Mouse (Mus musculus): ENCODE measurements around the gene Pclo. TPM values are rescaled to one million over a fixed set of nuclear protein-coding genes. Genes with fewer than 3 reads are reported as not detected.

Gene Pclo
- polyA plus RNA-seq, 1 experiment from 2014 or later = 0.26 TPM

GRCm38 (mm10) chr5:14705423-14705822 lies 190.7 kb downstream of the Pclo start:
- Histone ChIP-seq H3K9ac (ENCODE audit: low read depth, low read length) (no peak overlapping the region), H3K36me3 (ENCODE audit: control insufficient read depth, insufficient read depth, low read length) (no peaks in the 10 kb centered on the region), H3K9me3 (replicated peaks; ENCODE audit: control insufficient read depth, low read length) (no peaks in the 10 kb centered on the region), H3K27me3 (ENCODE audit: control insufficient read depth, insufficient read depth, low read length) (no peaks in the 10 kb centered on the region), H3K27ac (ENCODE audit: low read depth, low read length) (no peak overlapping the region), H3K4me2 (no peak overlapping the region), H3K4me3 (ENCODE audit: low read depth, low read length) (no peak overlapping the region), H3K4me1 (ENCODE audit: control insufficient read depth, insufficient read depth, low read length) (no peaks in the 10 kb centered on the region)
- 55% methylated on average over 2 of the region's 2 CpGs for WGBS (ENCODE audit: insufficient replicate concordance)
- no peak for ATAC-seq (replicated peaks; ENCODE audit: insufficient number of reproducible peaks, low FRiP score, low TSS enrichment)

GRCm38 (mm10) chr5:14707311-14707710 lies 192.6 kb downstream of the Pclo start:
- no peaks in the 10 kb centered on the region for H3K27me3 ChIP-seq (ENCODE audit: control insufficient read depth, insufficient read depth, low read length)
- H3K9me3 ChIP-seq (replicated peaks; ENCODE audit: control insufficient read depth, low read length) = no peaks in the 10 kb centered on the region
- no peaks in the 10 kb centered on the region for H3K4me1 ChIP-seq (ENCODE audit: control insufficient read depth, insufficient read depth, low read length)
- H3K36me3 ChIP-seq (ENCODE audit: control insufficient read depth, insufficient read depth, low read length) = no peaks in the 10 kb centered on the region
- no peak overlapping the region for H3K9ac ChIP-seq (ENCODE audit: low read depth, low read length)
- no peak overlapping the region for H3K4me3 ChIP-seq (ENCODE audit: low read depth, low read length)
- H3K4me2 ChIP-seq = no peak overlapping the region
- ATAC-seq (replicated peaks; ENCODE audit: insufficient number of reproducible peaks, low FRiP score, low TSS enrichment) = no peak
- H3K27ac ChIP-seq (ENCODE audit: low read depth, low read length) = no peak overlapping the region
- 78% methylated on average over 4 of the region's 4 CpGs for WGBS (ENCODE audit: insufficient replicate concordance)

GRCm38 (mm10) chr5:14723576-14723975 lies 208.9 kb downstream of the Pclo start:
- H3K36me3 ChIP-seq (ENCODE audit: control insufficient read depth, insufficient read depth, low read length) = no peaks in the 10 kb centered on the region
- no peaks in the 10 kb centered on the region for H3K27me3 ChIP-seq (ENCODE audit: control insufficient read depth, insufficient read depth, low read length)
- WGBS (ENCODE audit: insufficient replicate concordance) = 65% methylated on average over 3 of the region's 3 CpGs
- no peak overlapping the region for H3K4me3 ChIP-seq (ENCODE audit: low read depth, low read length)
- no peak for ATAC-seq (replicated peaks; ENCODE audit: insufficient number of reproducible peaks, low FRiP score, low TSS enrichment)
- 0 out of 2 replicates have a peak, but pooled peaks cover 2% of the 10 kb centered on the region for H3K9me3 ChIP-seq (replicated peaks; ENCODE audit: control insufficient read depth, low read length)
- H3K27ac ChIP-seq (ENCODE audit: low read depth, low read length) = no peak overlapping the region
- H3K4me2 ChIP-seq = no peak overlapping the region
- no peak overlapping the region for H3K9ac ChIP-seq (ENCODE audit: low read depth, low read length)
- no peaks in the 10 kb centered on the region for H3K4me1 ChIP-seq (ENCODE audit: control insufficient read depth, insufficient read depth, low read length)

- H3K27ac ChIP-seq (ENCODE audit: low read depth, low read length) = no peak overlapping the region
- 0 out of 2 replicates have a peak, but pooled peaks cover 2% of the 10 kb centered on the region for H3K9me3 ChIP-seq (replicated peaks; ENCODE audit: control insufficient read depth, low read length)
- no peak overlapping the region for H3K4me3 ChIP-seq (ENCODE audit: low read depth, low read length)
- no peaks in the 10 kb centered on the region for H3K36me3 ChIP-seq (ENCODE audit: control insufficient read depth, insufficient read depth, low read length)
- H3K4me1 ChIP-seq (ENCODE audit: control insufficient read depth, insufficient read depth, low read length) = no peaks in the 10 kb centered on the region
- no peak overlapping the region for H3K9ac ChIP-seq (ENCODE audit: low read depth, low read length)
- H3K4me2 ChIP-seq = no peak overlapping the region
- no peak for ATAC-seq (replicated peaks; ENCODE audit: insufficient number of reproducible peaks, low FRiP score, low TSS enrichment)
- no peaks in the 10 kb centered on the region for H3K27me3 ChIP-seq (ENCODE audit: control insufficient read depth, insufficient read depth, low read length)
- WGBS (ENCODE audit: insufficient replicate concordance) = 32% methylated on average over 3 of the region's 3 CpGs
Measured at GRCm38 (mm10) chr5:14728676-14729253, 214.0 kb downstream of the Pclo start.

- Histone ChIP-seq H3K9me3 (replicated peaks; ENCODE audit: control insufficient read depth, low read length) (no peaks in the 10 kb centered on the region), H3K4me3 (ENCODE audit: low read depth, low read length) (no peak overlapping the region), H3K36me3 (ENCODE audit: control insufficient read depth, insufficient read depth, low read length) (no peaks in the 10 kb centered on the region), H3K27me3 (ENCODE audit: control insufficient read depth, insufficient read depth, low read length) (no peaks in the 10 kb centered on the region), H3K4me2 (no peak overlapping the region), H3K27ac (ENCODE audit: low read depth, low read length) (no peak overlapping the region), H3K9ac (ENCODE audit: low read depth, low read length) (no peak overlapping the region), H3K4me1 (ENCODE audit: control insufficient read depth, insufficient read depth, low read length) (no peaks in the 10 kb centered on the region)
- ATAC-seq (replicated peaks; ENCODE audit: insufficient number of reproducible peaks, low FRiP score, low TSS enrichment) = no peak
Measured at GRCm38 (mm10) chr5:14750882-14751281, 236.2 kb downstream of the Pclo start.

- ATAC-seq (replicated peaks; ENCODE audit: insufficient number of reproducible peaks, low FRiP score, low TSS enrichment) = no peak
- no peaks in the 10 kb centered on the region for H3K9me3 ChIP-seq (replicated peaks; ENCODE audit: control insufficient read depth, low read length)
- H3K27me3 ChIP-seq (ENCODE audit: control insufficient read depth, insufficient read depth, low read length) = no peaks in the 10 kb centered on the region
- H3K27ac ChIP-seq (ENCODE audit: low read depth, low read length) = no peak overlapping the region
- no peak overlapping the region for H3K4me3 ChIP-seq (ENCODE audit: low read depth, low read length)
- H3K36me3 ChIP-seq (ENCODE audit: control insufficient read depth, insufficient read depth, low read length) = no peaks in the 10 kb centered on the region
- H3K9ac ChIP-seq (ENCODE audit: low read depth, low read length) = no peak overlapping the region
- H3K4me1 ChIP-seq (ENCODE audit: control insufficient read depth, insufficient read depth, low read length) = no peaks in the 10 kb centered on the region
- no peak overlapping the region for H3K4me2 ChIP-seq
- WGBS (ENCODE audit: insufficient replicate concordance) = 81% methylated on average over 11 of the region's 11 CpGs
Measured at GRCm38 (mm10) chr5:14766686-14767085, 252.0 kb downstream of the Pclo start.

GRCm38 (mm10) chr5:14782362-14783082 lies 267.8 kb downstream of the Pclo start:
- no peak for ATAC-seq (replicated peaks; ENCODE audit: insufficient number of reproducible peaks, low FRiP score, low TSS enrichment)
- Histone ChIP-seq H3K36me3 (ENCODE audit: control insufficient read depth, insufficient read depth, low read length) (no peaks in the 10 kb centered on the region), H3K4me3 (ENCODE audit: low read depth, low read length) (no peak overlapping the region), H3K9ac (ENCODE audit: low read depth, low read length) (no peak overlapping the region), H3K4me1 (ENCODE audit: control insufficient read depth, insufficient read depth, low read length) (no peaks in the 10 kb centered on the region), H3K9me3 (replicated peaks; ENCODE audit: control insufficient read depth, low read length) (no peaks in the 10 kb centered on the region), H3K27me3 (ENCODE audit: control insufficient read depth, insufficient read depth, low read length) (no peaks in the 10 kb centered on the region), H3K4me2 (no peak overlapping the region), H3K27ac (ENCODE audit: low read depth, low read length) (no peak overlapping the region)
- WGBS (ENCODE audit: insufficient replicate concordance) = 42% methylated on average over 1 of the region's 1 CpGs

GRCm38 (mm10) chr5:14793891-14794290 lies 279.2 kb downstream of the Pclo start:
- ATAC-seq (replicated peaks; ENCODE audit: insufficient number of reproducible peaks, low FRiP score, low TSS enrichment) = no peak
- no peak overlapping the region for H3K27ac ChIP-seq (ENCODE audit: low read depth, low read length)
- no peaks in the 10 kb centered on the region for H3K36me3 ChIP-seq (ENCODE audit: control insufficient read depth, insufficient read depth, low read length)
- H3K4me2 ChIP-seq = no peak overlapping the region
- WGBS (ENCODE audit: insufficient replicate concordance) = 84% methylated on average over 9 of the region's 9 CpGs
- H3K27me3 ChIP-seq (ENCODE audit: control insufficient read depth, insufficient read depth, low read length) = no peaks in the 10 kb centered on the region
- H3K4me1 ChIP-seq (ENCODE audit: control insufficient read depth, insufficient read depth, low read length) = no peaks in the 10 kb centered on the region
- H3K9me3 ChIP-seq (replicated peaks; ENCODE audit: control insufficient read depth, low read length) = no peaks in the 10 kb centered on the region
- no peak overlapping the region for H3K9ac ChIP-seq (ENCODE audit: low read depth, low read length)
- H3K4me3 ChIP-seq (ENCODE audit: low read depth, low read length) = no peak overlapping the region

GRCm38 (mm10) chr5:14807136-14807535 lies 292.4 kb downstream of the Pclo start:
- Histone ChIP-seq H3K4me3 (ENCODE audit: low read depth, low read length) (no peak overlapping the region), H3K36me3 (ENCODE audit: control insufficient read depth, insufficient read depth, low read length) (no peaks in the 10 kb centered on the region), H3K4me1 (ENCODE audit: control insufficient read depth, insufficient read depth, low read length) (no peaks in the 10 kb centered on the region), H3K27me3 (ENCODE audit: control insufficient read depth, insufficient read depth, low read length) (no peaks in the 10 kb centered on the region), H3K4me2 (no peak overlapping the region), H3K9ac (ENCODE audit: low read depth, low read length) (no peak overlapping the region), H3K9me3 (replicated peaks; ENCODE audit: control insufficient read depth, low read length) (no peaks in the 10 kb centered on the region), H3K27ac (ENCODE audit: low read depth, low read length) (no peak overlapping the region)
- WGBS (ENCODE audit: insufficient replicate concordance) = 4% methylated on average over 6 of the region's 6 CpGs
- ATAC-seq (replicated peaks; ENCODE audit: insufficient number of reproducible peaks, low FRiP score, low TSS enrichment) = no peak
